Mouse (Mus musculus): ENCODE results near the gene Gm45062.

GRCm38 (mm10) chr6:8228596-8228995 lies 30.7 kb upstream of the Gm45062 start:
- TF ChIP-seq CTCF (conservative IDR thresholded peaks at IDR 0.05 in 1 of 2, IDR thresholded peaks at IDR 0.05 in 1 of 2; ENCODE audit: low read depth in 2 of 2, low read length in 2 of 2) (no peak), ELF1 (IDR thresholded peaks at IDR 0.05; ENCODE audit: low read depth, low read length) (no peak), POLR2A (IDR thresholded peaks at IDR 0.05; ENCODE audit: low read depth, low read length) (no peak), HCFC1 (IDR thresholded peaks at IDR 0.05; ENCODE audit: low read depth, low read length) (no peak), ETS1 (conservative IDR thresholded peaks at IDR 0.05; ENCODE audit: low read depth, low read length) (no peak), ZKSCAN1 (IDR thresholded peaks at IDR 0.05; ENCODE audit: borderline replicate concordance, low read depth, low read length) (no peak), POLR2AphosphoS2 (IDR thresholded peaks at IDR 0.05; ENCODE audit: low read depth, low read length) (no peak), JUN (IDR thresholded peaks at IDR 0.05; ENCODE audit: insufficient read depth, low read depth, low read length) (no peak)
